Mouse (Mus musculus) urinary bladder, postnatal 25 days (tissue): Measurements from ENCODE around the gene Cct7.
A peak's percentile ranks its signal among the peaks of the same experiment; 100 is the strongest.

Source experiments
- DNase-seq: peaks from one replicate; pipeline ENCODE4 v3.0.0; 2022; ENCODE audit warnings: low spot score

The Cct7 gene

DNA sequence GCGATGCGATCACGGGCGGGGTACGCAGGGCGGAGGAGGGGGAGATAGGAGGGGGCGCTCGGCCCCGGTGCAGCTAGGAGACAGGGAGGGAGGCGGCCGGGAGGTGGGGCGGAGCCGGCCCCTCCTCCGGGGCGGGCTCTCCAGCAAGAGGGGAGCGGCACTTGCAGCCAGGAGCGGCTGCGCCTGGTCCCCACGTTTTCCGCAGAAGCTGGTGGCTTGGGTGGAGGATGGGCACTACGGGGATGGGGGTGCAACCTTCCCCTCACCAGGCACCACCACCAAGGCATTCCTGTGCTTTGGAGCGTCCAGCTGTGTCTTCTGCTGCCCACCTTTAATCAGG lies 51.6 kb downstream of the Cct7 start, which contains the start of gene Fbxo41:
Fbxo41 (minus strand) TSS at position 84 of the 340 bp plus-strand sequence.
- DNase-seq, result no peak

DNA sequence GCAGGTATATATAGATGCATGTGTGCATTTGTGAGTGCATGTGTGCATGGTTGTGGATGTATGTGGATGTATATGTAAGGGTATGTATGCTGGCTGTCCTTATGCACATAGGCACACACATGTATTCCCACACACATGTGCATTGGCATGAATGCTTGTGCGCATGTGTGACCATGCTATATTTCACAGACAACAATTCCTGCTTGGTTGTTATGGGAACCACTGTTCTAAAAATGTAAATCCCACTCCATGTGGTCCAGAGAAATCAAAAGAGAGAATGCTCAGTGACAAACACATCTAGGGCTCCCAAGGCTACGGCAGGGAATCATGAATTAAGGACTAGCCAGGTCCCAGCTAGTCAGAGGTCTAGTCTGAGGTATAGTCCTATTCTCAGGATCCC lies 53.6 kb downstream of the Cct7 start:
- no peak for DNase-seq

DNA sequence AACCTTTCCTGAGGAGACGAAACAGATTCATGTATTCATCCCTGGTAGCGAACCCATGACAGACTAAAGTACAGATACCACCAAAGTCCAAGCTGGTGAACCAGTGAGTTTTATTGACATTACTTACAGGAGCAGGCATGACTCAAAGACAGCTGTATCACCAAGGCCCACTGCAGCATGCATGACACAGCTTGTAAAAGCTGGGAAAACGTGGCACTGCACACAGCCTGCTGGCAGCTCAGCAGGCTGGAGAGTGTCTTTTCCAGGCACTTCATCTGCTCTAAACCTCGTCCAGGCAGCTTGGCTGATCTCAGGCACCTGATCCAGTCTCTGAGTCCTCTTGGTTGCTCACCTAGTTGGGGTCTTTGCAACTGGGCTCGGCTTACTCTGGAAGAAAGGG lies 57.3 kb downstream of the Cct7 start:
- DNase-seq, result no peak

DNA sequence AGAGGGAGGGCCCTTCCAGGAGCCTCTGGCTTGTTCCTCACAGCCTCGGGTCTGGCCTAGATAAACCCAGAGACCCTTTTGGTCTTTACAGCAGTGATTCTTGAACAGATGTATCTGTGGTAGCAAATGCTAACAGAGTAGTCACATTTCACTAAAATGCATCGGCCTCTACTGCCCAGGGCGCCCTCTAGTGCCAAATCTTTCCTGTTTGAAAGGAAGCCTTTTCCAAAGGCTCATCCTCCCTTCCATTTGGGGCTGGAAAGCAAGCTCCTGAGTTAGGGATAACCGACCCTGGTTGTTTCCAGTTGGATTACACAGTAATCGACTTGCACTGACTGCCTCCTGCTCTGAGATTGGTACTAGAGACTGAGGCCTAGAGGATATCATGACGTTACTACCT lies 59.2 kb downstream of the Cct7 start:
- no peak for DNase-seq

DNA sequence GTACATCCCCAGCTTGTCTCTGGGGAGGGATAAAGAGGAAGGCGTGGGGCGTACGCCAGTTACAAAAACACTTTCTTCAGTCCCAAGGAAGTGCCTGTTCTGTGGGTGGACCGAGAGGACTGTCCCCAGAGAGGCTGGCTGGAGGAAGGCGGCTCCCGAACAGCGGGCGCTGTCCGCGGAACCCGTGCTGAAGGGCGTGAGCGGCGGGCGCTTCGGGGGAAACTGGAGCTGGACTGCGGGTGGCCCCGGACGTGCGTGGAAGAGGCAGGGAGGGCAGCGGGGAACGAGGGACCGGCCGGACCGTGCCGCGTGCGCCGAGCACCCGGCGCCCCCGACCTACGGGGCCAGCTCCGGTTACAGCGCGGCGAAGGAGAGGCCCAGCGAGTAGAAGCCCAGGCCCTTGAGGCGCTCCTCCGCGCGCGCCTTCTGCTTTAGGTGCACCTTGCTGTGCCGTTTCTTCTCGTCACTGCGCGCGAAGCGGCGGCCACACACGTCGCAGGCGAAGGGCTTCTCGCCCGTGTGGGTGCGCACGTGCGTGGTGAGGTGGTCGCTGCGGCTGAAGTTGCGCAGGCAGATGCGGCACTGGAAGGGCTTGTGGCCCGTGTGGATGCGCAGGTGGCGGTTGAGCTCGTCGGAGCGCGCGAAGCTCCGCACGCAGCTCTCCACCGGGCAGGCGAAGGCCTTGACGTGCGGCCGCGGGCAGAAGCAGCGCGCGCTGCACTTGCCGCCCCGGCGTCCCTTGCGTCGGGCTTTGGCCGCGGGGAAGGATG lies 60.2 kb downstream of the Cct7 start:
- peak; percentile 49 for DNase-seq

DNA sequence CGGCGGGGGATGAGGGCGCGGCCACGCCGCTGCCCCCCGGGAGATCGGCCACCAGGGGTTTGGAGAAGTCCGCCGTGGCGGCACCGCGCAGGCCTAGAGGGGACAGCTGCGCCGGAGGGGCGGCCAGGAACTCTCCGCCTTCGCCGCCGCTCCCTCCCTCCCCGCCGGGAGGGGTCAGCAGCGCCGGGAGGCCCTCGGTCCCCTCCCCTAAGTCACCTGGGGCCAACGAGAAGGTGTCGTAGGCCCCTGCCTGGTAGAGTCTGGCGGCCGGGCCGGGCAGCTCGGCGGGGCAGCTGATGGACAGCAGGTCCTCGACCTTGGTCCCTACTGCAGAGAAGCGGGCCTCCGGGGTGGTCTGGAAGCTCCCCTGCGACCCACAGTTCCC lies 60.7 kb downstream of the Cct7 start:
- no peak for DNase-seq

DNA sequence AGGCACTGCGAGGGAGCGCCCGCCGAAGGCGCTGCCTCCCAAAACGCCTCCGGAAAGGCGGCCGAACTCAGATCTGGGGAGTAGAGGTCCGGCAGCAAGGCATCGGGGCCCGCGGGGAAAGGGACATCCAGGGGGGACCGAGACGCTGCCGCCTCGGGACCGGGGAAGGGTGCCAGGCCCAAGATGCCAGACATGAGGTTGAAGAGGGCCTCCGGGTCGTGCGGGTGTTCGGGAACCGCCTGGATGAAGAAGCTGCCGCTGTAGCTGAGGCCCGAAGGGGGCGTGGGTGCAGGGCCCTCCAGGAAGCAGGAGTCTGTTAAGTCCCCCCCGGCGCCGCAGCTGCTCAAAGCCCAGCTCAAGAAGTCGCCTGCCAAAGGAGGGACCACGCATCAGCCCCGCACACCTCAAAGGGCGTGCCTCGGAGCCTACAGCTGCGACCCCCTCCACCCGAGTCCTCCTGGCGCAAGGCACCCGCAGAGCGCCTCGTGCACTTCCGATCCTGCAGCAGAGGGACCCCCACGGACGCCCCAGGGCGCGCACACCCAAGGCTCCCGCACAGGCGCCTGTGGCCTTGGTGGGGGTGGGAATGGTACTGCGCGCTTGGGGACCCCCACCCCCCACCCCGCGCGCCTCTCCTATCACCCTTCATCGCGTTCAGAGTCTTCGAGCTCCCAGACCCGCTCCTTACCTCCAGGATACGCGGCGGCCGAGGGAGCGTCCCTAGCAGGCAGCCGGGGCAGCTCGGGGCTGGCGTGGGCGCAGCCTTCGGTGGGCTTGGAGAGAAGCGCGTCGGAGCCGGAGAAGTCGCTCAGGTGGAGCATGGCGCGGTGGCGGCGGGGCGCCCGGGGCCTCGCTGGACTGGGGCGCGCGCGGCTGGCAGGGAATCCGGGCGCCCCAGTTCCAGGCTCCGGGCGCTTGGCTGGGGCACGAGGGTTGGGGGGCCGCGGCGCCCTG lies 61.5 kb downstream of the Cct7 start:
- no peak for DNase-seq

DNA sequence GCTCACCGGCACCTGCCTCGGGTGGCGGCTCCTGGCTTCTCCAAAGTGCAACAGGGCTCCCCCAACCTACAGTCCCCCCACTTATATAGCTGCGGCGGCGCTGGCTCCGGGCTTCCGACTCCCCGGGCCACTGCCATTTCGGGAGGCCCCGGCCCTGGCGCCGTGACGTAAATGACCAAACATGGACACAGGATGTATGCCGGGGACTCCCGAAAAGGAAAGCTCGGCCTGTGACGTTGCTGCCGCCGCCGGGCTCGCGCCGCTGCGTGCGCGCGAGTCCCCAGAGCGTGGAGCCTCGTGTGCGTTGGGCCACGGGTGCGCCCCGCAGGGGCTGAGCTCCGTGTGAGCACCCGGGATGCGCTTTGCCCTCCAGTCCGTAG lies 62.2 kb downstream of the Cct7 start, which contains the start of gene Egr4:
Egr4 (minus strand) TSS at position 59 of the 380 bp plus-strand sequence.
- DNase-seq, result no peak

DNA sequence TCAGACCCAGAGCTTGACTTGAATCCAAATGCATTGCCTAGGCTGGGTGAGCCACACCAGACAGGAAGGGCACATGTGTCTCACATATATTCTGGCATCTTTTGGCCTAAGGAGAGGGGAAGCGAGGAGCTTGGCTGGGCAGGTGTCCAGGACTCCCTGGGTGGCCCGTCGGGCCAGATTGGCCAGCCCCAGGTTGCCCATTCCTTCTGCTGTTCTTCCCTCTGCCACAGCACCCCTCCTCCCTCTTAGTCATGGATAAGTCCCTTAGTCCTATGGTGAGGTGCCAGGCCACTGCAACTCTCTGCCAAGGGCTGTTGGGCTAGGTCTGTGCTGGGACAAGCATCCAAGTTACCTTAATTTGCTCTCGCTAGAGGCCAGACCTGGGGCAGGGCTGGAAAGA lies 64.6 kb downstream of the Cct7 start:
- no peak for DNase-seq
